Mouse (Mus musculus) brown adipose tissue, adult 24 weeks (tissue): ENCODE data around the gene Smcr8. TPM values are rescaled to one million over a fixed set of nuclear protein-coding genes. Genes with fewer than 3 reads are reported as not detected.
A peak's percentile ranks its signal among the peaks of the same experiment; 100 is the strongest.
"Not testable (repeated sequence)": the region's sequence is repeated elsewhere in the genome, so short reads cannot be mapped to it uniquely, and the experiment has no call there.

Experiments used
- H3K27ac ChIP-seq: fragments of 200-500 bp; replicated peaks from 2 replicates; pipeline ENCODE4 v1.5.1; 2012; ENCODE audit warnings: low read depth, mild to moderate bottlenecking, low read length
- H3K4me1 ChIP-seq: fragments of 200-500 bp; 2 replicates; pipeline ENCODE4 v1.6.1; 2012; ENCODE audit warnings: low read length, mixed read lengths; ENCODE audit not compliant: control insufficient read depth, insufficient read depth, insufficient read length
- H3K4me3 ChIP-seq: fragments of 200-500 bp; 2 replicates; pipeline ENCODE4 v1.5.1; 2012; ENCODE audit warnings: low read depth, mild to moderate bottlenecking, low read length, moderate library complexity; ENCODE audit not compliant: insufficient read depth
- polyA plus RNA-seq: library from polyadenylated mRNA; stranded (reverse); fragments of >200 nt; gene quantifications from 2 replicates; pipeline ENCODE4 v1.2.4, GENCODE M21; 2012; ENCODE audit not compliant: missing spikeins, insufficient read depth, insufficient read length

Gene Smcr8
- polyA plus RNA-seq, 1 experiment: 8.5 TPM

- H3K27ac ChIP-seq: no peak overlapping the region
- H3K4me1 ChIP-seq: peaks cover 3% of the 10 kb centered on the region
- H3K4me3 ChIP-seq: peak overlapping the region; percentile 57
These were observed 33.0 kb downstream of the Smcr8 start for GRCm38 (mm10) chr11:60810046-60810965.

DNA sequence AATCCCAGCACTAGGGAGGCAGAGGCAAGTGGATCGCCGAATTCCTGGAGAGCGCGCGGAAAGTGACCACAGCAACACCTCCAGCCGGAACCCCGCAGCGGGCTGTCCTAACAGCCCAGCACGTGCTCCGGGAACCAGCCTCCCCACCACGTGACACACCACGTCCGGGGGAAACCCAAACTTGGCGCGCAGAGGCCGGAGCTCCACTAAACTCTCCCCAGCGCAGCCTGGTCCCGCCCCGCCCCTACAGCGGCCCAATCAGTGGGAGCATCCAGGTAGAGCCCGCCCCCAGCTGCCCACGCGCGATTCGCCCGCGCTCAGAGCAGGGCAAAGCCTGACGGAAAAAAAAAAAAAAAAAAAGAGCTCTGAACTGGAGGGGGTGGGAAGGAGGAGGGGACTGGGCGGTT, 33.7 kb downstream of the Smcr8 start:
- Histone ChIP-seq H3K4me1 (peaks cover 3% of the 10 kb centered on the region), H3K27ac (no peak overlapping the region), H3K4me3 (peak overlapping the region; percentile 57)

DNA sequence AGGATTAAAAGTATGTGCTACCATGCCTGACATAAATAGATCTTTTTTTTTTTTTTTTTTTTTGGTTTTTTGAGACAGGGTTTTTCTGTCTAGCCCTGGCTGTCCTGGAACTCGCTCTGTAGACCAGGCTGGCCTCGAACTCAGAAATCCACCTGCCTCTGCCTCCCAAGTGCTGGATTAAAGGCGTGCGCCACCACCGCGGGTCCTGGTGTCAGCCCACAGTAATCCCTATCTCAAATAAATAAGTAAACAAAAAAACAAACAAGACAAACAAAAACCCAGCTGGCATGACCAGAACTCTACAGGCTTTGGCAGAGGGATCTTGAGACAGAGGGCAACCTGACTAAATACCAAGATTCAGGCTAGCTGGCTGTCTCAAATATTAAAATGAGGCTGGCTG, 34.3 kb downstream of the Smcr8 start, which contains the start of gene Shmt1:
Gene Shmt1, minus strand, starts transcription at position 101 of the 400 bp plus-strand sequence.
- peak within 1 kb of the TSS; percentile 57 for H3K4me3 ChIP-seq
- H3K4me1 ChIP-seq, H3K27ac ChIP-seq: not testable (repeated sequence)

DNA sequence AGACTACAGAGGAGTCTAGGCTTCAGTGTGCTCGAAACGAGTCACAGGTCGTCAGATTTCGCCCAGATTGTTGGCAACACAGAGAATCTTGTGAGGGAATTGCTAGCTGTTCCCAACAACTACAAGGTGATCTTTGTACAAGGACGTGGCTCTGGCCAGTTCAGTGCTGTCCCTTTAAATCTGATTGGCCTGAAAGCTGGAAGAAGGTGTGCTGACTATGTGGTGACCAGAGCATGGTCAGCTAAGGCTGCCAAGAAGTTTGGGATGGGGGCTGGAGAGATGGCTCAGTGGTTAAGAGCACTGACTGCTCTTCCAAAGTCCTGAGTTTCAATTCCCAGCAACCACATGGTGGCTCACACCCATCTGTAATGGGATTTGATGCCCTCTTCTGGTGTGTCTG, 39.1 kb downstream of the Smcr8 start:
- H3K4me1 ChIP-seq: no peaks in the 10 kb centered on the region
- H3K27ac ChIP-seq: no peak overlapping the region
- no peak overlapping the region for H3K4me3 ChIP-seq

- H3K4me1 ChIP-seq: no peaks in the 10 kb centered on the region
- no peak overlapping the region for H3K27ac ChIP-seq
- H3K4me3 ChIP-seq: no peak overlapping the region
These were observed 46.4 kb downstream of the Smcr8 start for GRCm38 (mm10) chr11:60823771-60824170.

DNA sequence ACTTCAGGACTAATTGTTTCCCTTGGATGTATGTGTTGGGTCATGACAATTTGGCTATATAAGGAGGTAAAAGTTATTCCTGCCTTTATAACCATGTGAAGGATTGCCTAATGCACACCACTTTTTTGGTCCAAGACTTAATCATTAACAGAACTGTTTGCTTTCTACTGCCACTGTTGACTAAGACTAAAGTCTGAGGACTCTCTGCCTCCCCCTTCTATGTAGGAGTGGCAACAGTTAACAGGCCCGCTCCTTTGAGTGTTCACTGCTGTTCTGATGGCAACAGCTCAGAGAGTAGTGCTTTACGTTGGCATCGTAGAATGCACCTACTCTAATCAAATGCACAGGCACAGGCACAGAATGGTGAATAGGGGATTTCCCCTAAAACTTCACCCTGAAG, 47.9 kb downstream of the Smcr8 start:
- Histone ChIP-seq H3K4me3 (no peak overlapping the region), H3K4me1 (no peaks in the 10 kb centered on the region), H3K27ac (no peak overlapping the region)

DNA sequence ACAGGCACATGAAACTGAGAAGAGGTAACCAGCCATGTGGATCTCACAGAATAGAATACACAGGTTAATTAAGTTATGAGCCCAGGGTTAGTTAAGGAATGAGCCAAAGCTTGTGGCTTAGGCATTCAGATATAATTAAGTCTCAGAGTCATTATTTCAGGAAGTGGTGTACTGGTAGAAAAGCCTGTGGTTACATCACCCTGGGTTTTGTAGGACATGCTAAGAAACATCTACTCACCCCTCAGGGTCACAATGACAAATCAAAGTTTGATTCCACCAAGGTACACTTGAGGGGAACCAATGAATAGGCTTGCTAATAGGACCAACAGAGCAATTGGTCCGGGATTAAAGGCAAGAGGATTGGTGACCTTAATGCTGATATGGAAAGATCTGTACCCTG, 49.4 kb downstream of the Smcr8 start:
- no peak overlapping the region for H3K27ac ChIP-seq
- H3K4me1 ChIP-seq: 0 out of 2 replicates have a peak, but pooled peaks cover 3% of the 10 kb centered on the region
- H3K4me3 ChIP-seq: no peak overlapping the region

DNA sequence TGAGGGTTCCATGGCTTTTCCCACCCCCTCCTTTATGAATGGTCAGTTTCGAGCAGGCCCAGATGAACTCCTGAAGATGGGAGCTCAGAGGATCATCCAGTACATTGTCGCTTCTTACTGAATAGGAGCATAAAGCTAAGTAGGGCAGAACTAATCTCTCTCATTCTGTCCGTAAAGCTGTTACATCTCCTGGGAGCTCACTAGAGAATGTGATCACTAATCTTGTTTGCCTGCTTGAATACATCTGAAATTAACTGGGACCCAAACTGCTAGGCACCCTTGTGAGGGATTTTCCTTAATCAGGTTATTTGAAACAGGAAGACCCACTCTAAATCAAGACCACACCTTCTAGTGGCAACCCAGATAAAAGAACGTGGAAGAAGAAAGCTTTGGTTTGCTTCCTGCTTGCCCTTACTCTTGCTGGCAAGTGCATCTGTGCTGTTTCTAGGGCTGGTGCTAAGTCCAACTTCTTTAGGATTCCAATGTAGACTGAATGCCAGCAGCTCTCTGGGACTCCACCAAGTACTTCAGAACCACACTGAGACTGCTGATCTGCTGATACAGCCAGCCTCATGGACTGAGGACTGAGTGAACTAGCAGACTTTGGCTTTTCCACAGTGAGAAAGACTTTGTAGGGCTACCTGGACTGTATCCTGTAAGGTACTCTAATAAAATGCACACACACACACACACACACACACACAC, 50.1 kb downstream of the Smcr8 start:
- Histone ChIP-seq H3K4me1 (0 out of 2 replicates have a peak, but pooled peaks cover 3% of the 10 kb centered on the region), H3K27ac (no peak overlapping the region), H3K4me3 (no peak overlapping the region)

- Histone ChIP-seq H3K4me1 (0 out of 2 replicates have a peak, but pooled peaks cover 3% of the 10 kb centered on the region), H3K4me3 (no peak overlapping the region)
These were observed 51.6 kb downstream of the Smcr8 start for GRCm38 (mm10) chr11:60828903-60829302.

DNA sequence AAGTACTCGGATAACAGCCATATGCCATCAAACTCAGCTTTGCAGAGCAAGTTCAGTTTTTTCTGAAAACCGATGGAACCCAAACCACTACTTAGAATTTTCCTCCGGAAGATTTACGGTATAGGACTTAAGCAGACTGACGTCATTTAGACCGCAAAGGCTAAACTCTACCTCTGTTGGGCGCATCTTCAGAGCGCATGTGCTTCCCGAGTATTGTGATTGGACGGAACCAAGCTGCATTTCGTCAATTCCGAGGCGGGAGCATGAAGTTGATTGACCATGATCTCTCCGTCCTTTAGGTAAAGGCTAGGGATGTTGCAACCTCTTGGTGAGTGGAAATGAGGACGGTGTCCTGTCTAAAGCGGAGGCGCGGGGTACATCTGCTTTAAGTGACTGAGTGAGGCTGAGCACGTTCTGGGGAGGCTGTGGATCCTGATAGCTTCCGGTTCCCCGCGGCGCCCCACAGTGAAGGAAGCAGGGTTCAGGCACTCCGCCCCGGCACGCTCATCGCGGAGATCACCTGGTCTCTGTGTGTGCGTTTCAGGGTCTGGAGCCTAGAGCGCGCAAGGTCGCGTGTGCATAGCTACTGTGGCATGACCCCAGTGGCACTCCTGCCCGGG, 53.2 kb downstream of the Smcr8 start, which contains the start of gene Dhrs7b:
Gene Dhrs7b, plus strand, starts transcription at position 199 of the 620 bp plus-strand sequence.
- peak within 1 kb of the TSS; percentile 88 for H3K27ac ChIP-seq
- peak within 1 kb of the TSS; percentile 93 for H3K4me3 ChIP-seq
- 0 out of 2 replicates have a peak, but pooled peaks cover 3% of the 10 kb centered on the region for H3K4me1 ChIP-seq

More at GRCm38 (mm10) chr11:60828903-60829302, 51.6 kb downstream of the Smcr8 start:
- no peak overlapping the region for H3K27ac ChIP-seq

DNA sequence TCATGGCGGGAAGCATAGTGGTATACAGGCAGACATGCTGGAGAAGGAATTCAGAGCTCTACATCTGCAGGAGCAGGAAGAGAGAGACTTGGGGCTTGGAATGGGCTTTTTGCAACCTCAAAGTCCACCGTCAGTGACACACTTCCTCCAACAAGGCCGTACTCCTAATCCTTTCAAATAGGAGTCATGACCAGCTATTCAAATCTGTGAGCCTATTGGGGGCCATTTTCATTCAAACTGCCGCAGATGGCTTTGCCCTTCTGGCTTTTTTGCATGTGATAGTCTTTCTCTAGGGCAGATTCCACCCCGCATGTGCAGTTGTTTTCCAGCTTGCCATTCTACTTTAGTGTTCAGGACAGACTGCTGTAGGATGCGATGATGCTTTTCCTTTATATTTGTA, 59.6 kb downstream of the Smcr8 start:
- H3K27ac ChIP-seq: peak overlapping the region; percentile 100
- peaks cover 23% of the 10 kb centered on the region for H3K4me1 ChIP-seq
- no peak overlapping the region for H3K4me3 ChIP-seq

Other genes starting within 250 kb of the Smcr8 start
- gene Alkbh5, start 241.1 kb upstream of the Smcr8 start, polyA plus RNA-seq: 29.3 and 30.4 TPM in 2 replicates
- 4.3 and 4.4 TPM in 2 replicates for gene Llgl1, start 77.8 kb upstream of the Smcr8 start, polyA plus RNA-seq
- gene Flii, start 50.3 kb upstream of the Smcr8 start, polyA plus RNA-seq: 68.5 and 68.8 TPM in 2 replicates
- gene Mief2, start 49.1 kb upstream of the Smcr8 start, polyA plus RNA-seq: 23.5 and 30.7 TPM in 2 replicates
- 2.2 and 2.6 TPM in 2 replicates for gene Top3a, start 159 bp upstream of the Smcr8 start, polyA plus RNA-seq
- 18.0 and 28.1 TPM in 2 replicates for gene Shmt1, start 34.2 kb downstream of the Smcr8 start, polyA plus RNA-seq
- 82.8 and 88.3 TPM in 2 replicates for gene Dhrs7b, start 53.1 kb downstream of the Smcr8 start, polyA plus RNA-seq
- gene Tmem11, start 101.7 kb downstream of the Smcr8 start, polyA plus RNA-seq: 60.2 and 63.5 TPM in 2 replicates
- 8.6 and 11.2 TPM in 2 replicates for gene Natd1, start 137.2 kb downstream of the Smcr8 start, polyA plus RNA-seq
- gene Map2k3, start 154.5 kb downstream of the Smcr8 start, polyA plus RNA-seq: 22.9 and 29.5 TPM in 2 replicates
- gene Kcnj12, start 245.0 kb downstream of the Smcr8 start, polyA plus RNA-seq: 0.50 TPM in 1 of 2 replicates, not detected in the other